Mouse (Mus musculus): ENCODE measurements around the gene Slc25a44.
"Not testable (repeated sequence)": the region's sequence is repeated elsewhere in the genome, so short reads cannot be mapped to it uniquely, and the experiment has no call there.

Gene Slc25a44

DNA sequence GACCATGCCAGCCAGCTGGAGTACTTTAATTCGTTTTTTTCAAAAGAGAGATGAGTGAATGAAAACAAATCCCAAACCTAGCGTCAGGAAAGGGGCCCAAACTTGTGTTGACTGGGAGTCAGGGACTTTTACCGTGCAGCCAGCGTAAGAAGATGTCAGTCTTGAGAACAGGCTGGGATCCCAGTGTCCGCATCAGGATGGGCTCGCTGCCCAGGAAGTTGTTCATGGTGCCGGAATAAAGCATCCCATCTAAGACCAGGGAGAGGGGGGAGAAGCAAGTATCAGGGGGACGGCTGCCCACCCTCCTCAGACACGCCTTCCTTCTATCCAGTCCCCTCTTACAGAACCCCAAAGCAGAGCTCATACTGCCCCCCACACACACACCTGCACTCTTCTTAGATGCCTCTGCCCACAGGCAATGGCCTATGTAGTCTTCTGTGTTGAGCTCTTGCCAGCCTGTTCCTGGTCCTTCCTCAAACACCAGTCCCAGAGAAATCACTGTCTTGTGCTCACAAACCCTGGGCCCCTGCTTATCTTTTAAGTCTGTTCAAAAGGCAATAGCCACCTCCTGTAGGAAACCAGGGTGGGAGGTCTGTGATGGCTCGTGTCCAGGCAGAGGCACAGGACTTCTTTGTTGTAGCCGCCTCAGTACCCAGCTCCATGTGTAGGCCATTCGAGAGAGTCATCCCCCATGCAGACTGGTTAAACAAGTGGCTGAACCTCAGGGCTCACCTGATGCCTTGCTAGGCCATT lies 25.6 kb upstream of the Slc25a44 start:
- no peak for DNase-seq (ENCODE audit: low spot score)

DNA sequence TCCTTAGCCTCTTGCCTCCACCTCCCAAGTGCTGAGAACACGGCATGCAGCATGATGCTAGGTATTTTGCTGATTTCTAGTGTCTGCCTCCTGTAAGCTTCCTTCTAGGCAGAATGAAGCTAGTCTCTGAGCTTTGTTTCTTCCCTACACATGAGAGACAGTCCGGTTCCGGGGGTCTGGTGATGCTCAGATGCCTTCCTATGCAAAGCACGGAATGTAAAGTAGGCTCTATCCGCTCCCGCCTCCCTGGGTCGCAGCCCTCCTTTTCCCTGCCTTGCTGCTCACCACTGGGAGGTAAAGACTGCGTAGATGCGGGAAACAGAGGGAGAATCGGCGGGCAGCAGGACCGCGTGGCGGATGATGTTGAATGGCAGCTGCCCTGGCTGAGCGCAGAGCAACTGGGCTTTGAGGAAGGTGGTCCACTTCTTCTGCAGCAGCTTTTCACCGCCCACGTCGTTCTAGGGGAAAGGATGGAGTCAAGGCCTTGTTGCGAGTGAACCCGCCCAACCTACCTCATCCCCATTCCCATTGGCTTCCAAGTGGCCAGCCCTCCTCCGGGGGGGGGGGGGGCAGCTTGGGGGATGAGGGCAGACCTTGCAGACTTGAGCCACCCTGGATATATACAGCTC lies 24.6 kb upstream of the Slc25a44 start:
- DNase-seq (ENCODE audit: low spot score), result peak; percentile 55

DNA sequence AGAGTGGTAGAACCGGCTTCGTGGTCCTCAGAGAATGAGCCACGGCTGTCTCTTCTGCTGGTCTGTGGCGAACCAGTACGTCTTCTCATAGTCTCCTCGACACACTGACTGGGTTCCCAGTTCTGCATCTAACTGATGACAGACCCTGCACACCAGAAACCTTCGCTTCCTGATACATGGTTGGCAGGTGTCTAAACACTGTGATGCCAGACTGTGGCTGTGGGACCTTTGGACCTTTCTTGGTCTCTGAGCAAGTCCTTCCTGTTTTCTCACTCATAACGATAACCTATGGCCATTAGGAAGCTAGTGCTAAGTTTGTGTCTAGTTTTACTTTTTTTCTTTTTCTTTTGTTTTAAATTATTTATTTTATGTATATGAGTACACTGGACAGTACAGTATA lies 23.5 kb upstream of the Slc25a44 start:
- DNase-seq (ENCODE audit: low spot score), result no peak

DNA sequence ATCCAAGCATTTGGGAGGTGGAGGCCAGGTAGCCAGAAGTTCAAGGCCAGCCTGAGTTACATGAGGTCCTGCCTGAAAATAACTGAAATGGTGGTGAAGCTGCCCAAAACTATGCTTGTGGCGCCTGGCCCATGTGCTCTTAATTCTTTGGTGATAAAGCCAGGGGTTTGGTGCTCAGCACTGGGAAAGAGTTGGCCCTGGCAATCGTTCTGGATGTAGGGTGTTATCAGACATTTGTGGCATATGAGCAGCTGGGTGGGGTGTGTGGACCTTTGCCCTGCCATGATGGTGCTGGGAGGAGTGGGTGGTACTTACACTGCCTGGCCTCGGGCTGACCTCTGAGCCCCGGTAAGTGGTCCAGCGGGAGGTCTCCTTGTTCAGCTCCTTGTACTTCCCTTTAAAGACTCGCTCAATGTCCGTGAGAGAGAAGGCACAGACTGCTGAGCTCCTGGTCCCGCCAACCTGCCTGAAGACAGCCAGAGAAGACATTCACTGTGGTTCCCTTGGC lies 22.8 kb upstream of the Slc25a44 start:
- no peak for DNase-seq (ENCODE audit: low spot score)

DNA sequence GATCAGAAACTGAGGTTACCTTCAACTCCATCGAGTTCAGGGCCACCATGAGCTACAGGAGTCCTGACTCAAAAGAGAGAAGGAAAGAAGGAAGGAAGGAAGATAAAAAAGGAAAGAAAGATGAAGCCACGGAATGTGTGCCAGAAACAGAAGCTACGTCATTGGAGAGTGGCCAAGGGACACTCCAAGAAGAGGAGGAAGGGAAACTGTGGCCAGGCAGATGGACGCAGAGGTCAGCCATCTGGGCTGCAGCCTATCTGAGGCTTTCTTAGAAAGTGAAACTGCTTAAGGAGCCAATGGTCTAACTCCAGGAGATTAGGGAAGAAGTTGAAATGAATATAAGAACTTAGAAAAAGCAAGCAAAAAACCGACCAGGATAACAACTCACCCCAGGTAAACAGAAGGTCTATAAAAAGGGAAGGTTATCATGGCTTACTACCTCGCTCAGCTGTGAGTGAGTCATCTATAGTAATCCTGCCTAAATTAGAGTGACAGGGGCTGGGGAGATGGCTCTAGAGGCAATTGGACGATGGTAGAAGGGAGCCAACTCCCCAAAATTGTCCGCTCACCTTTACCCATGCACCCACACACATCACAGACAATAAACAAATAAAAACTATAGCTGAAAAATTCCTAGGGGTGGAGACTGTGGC lies 21.7 kb upstream of the Slc25a44 start:
- DNase-seq (ENCODE audit: low spot score), result no peak

DNA sequence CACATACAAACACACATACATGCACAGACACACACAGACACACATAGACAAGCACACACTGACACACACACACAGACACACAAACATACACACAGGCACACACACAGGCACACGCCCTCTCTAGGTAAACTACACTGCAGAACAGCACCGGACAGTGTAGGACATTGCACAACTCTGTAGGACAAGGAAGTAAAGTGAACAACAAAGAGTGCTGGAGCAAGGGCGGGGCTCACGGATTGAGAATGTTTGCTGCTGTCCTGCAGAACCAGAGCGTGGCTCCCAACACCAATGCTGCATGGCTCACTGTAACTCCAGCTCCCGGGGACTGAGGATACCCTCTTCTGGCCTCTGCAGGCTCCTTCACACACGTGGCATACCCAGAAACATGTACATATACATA lies 17.9 kb upstream of the Slc25a44 start:
- no peak for DNase-seq (ENCODE audit: low spot score)

DNA sequence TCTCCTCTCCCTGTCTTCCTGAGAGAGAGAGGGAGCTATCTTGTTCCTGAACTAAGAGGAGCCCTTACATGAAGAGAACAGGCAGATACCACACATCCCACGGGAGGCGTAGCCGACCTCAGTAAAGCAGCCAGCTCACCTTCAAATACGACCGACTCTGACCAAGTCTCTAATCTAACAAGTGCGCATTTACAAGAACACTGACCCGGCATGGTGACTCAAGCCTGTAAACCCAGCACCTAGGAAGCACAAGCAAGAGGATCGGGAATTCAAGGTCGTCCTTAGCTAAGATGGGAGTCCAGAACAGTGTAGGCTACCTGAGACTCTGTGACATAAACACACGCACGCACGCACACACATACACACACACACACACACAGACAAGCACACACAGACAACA lies 17.5 kb upstream of the Slc25a44 start:
- no peak for DNase-seq (ENCODE audit: low spot score)

DNA sequence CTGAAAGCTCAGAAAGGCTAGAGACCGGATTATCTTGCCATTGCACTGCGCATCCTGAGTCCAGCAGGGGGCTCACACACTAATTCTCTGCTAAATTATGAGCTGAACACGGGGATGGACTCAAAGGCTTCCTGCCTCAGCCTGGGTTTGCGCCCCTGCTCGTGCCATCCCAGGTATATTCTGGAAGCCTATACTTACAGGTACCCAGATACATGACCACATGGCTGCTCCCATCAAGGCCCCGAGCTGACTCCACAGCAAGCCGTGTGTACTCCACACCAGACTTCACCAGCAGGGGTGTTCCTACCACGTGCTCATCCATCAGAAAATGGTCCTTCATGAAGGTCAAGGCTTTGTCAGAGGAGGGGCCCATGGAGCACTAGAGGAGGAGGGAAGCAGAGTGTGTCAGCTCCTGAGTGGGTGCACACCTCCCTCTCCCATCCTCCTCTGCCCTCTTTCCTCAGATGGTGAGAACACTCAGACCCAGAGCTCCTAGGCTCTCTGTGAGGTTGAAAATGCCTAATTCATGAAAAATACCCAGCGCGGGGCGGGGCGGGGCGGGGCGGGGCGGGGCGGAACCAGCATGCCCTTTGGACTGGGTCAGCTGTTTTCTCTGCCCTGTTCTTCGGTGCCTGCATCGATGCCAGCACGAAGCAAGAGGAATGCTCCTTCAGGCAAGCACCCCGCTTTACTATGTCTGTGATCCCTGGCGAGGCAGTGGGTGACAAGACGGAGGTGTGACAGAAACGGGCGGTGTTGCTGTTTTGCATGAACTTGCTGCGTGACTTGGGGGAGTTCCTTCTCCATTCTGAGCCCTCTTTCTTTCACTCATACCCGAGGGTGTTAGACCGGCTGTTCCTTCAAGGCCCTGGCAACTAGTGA lies 15.8 kb upstream of the Slc25a44 start:
- no peak for DNase-seq (ENCODE audit: low spot score)

DNA sequence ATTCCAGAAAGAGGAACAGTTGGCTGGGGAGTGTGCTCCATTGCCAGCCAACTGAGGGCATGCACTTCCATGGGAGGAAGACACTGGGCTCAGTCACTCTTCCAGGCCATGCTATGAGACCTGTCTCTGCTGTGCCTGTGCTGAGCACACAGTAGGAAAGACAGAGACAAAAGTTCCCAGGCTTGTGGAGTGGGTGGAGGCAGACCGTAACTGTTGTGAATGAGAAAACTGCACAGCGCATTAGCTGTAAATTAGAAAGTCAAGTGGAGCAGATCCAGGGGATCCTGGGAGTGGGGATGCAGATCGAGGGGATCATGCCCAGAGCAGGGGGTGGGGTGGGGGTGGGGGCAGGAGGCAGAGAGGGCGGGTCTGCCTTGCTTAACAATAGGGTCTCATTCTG lies 14.6 kb upstream of the Slc25a44 start:
- DNase-seq (ENCODE audit: low spot score), result no peak

DNA sequence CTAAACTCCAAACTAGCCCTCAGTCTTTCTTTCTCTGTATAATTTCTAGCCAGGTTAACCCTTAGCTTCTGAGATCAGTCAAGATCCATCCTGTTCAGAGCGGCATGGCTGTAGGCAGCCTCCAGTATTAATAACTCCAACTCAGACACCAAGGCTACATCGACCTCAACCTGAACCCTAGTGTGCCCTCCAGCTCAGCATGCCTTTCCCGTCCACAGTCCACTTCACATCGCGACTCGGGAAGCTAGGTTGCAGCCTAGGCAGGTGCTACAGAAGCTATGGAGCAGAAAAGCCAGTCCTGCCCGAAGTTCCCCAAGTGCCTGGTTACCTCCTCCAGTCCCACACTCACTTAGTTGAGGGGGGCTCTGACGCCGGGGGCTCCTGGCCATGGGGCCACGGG lies 12.5 kb upstream of the Slc25a44 start:
- no peak for DNase-seq (ENCODE audit: low spot score)

DNA sequence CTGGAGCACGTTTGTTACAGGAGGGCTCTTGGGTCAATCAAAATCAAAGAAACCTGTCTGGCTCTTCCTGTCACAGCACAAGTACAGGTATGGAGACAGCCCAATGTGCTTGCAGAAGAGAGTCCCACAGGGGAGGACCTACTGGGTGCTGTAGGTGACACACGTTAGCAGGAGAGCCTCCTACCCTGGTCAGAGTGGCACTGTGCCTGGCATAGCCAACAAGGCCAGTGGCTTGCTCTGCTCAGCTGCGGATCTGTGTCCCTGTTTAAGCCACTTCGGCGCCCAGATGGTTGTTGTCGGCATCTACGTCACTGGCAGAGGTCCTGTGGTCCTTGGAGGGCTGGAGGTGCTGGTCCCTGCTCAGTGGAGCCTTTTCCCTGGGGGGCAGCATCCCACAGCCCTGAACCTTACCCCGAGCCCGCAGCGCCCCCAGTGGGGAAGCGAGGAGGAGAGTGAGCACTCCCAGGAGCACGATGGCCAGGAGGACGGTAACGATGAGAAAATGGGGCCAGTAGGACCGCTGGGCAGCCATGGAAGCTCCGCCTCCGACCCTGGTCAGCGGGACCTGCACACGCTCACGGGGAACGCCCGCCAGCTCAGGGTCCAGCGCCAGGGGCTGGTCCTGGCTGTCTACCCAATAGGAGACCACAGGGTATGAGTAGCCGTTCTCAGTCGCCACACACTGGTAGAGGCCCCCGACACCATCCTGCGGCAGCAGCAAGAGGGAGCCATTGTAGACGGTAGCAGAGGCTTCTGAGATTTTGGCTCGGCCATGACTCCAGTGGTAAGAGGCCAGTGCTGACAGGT lies 11.7 kb upstream of the Slc25a44 start:
- no peak for DNase-seq (ENCODE audit: low spot score)

DNA sequence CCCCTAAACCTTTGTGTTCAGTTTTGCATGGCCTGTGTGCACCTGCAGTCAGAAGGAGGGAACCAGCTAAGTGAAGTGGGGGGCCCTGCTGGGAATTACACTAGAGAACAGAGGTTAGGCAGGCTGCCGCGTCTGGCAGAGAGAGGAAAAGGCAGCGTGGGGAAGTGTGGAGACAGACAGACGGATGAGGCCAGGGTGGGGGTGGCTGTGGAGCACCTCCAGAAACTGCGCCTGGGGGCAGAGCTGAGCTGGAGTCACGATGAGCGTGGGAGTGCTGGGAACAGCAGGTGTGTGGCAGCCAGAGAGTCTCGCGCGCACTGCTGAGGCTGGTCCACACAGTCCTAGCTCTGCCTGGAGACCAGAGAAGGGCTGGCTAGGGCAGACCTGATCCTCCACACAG lies 10.6 kb upstream of the Slc25a44 start:
- DNase-seq (ENCODE audit: low spot score), result no peak

DNA sequence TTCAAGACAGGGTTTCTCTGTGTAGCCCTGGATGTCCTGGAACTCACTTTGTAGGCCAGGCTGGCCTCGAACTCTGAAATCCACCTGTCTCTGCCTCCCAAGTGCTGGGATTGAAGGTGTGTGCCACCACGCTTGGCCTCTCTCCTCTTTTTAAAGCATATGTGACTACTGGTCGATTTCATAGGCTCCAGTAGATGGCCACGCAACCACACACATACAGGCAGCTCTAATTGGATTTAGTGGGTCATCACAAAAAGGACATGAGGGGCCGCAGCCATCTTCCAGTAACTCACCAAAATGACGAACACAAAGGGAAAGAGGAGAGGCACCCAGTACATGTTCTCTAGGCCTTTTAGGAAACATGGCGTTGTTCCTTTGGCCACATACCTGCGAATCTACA lies 3.7 kb upstream of the Slc25a44 start:
- not testable (repeated sequence) for DNase-seq (ENCODE audit: low spot score)

DNA sequence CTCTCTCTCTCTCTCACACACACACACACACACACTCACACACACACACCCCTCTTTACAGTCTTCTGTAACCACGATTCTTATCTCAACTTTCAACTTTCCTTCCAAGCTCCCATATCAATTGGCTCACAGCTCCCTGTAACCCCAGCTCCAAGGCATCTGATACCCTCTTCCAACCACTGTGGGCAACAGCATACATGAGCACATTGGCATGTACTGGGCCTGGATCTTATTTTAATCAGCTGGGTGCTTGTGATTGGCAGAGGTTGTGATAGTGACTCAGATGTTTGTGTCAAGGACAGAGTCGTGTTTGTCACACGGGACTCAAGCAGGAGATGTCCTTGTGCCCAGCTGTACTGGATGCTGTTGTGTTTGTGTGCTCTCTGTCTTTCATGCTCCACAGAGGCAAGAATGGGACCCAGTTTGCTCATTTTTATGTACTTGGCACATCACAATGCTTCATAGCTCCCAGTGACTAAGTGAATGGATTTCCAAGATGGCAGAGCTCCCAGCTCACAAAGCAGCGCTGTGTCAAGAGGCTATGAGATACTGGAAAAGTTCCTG lies 2.5 kb upstream of the Slc25a44 start:
- DNase-seq (ENCODE audit: low spot score), result no peak

DNA sequence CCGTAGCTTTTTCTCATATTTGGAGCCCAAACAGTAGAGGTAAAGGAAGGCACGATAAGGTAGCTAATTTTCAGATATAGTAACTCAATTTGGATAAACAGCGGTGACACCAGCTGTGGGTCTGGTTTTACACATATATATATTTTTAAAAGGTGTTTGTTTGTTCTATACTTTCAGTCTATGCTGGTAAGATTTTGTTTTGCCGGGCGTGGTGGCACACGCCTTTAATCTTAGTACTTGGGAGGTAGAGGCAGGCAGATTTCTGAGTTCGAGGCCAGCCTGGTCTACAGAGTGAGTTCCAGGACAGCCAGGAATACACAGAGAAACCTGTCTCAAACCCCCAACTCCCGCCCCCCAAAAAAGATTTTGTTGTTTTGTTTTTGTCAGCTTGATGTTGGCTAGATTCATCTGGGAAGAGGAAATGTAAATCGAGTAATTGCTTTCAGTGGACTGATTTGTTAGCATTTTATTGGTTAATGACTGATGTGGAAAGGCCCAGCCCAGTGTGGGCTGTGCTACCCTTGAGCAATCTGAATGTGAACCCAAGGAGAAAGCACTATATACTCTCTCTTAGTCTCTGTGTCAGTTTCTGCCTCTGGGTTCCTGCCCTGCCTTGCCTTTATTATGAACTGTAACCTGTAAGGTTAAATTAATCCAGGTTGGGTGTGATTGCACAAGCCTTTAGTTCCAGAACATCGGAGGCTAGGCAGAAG lies 925 bp upstream of the Slc25a44 start:
- no peak for DNase-seq (ENCODE audit: low spot score)

DNA sequence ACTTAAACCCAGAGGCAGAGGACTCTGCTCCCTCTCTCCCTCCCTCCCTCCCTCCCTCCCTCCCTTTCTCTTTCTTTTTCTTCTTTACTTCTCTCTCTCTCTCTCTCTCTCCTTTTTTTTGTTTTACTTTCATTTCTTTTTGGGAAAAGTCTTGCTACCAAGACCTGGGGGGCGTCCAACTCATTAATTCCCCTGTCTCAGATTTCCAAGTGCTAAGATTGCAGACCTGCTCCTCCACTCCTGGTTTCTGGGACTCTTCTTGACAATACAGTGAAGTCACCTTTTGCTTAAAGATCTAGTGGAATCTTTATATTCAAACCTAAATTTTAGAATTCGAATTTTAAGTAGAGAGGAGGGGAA lies 371 bp upstream of the Slc25a44 start:
- no peak for DNase-seq (ENCODE audit: low spot score)

DNA sequence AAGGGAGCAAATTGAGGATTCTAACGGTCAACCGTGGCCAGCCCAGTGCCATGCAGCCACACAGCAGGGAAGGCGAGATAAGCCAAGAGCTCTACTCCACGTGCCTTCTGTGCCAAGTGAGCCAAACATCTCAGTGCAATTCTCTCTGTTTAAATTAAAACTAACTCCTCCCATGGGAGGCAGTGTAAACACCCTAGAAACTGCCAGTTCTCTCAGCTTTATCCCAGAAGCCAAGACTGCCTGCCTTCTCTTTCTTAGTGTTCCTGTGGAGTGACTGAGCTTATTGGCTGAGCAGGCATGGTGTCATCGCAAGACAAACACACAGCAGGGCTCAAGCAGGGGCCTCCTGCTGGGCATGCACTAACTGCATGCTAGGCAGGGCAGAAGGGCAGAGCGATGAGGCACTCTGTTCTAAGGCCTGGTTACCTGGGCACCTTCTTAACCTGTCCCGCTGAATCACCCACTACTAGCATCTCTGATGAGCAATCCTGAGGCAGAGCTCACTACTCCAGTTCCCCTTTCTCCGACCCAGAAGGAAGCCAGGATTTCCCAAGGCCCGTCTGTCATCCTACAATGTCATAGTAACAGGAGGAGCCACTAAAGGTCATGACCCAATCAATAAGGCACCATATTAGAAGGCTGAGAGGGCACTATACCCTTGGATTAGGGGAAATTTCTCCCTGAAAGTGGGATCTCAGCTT lies 2.8 kb downstream of the Slc25a44 start:
- no peak for DNase-seq (ENCODE audit: low spot score)

DNA sequence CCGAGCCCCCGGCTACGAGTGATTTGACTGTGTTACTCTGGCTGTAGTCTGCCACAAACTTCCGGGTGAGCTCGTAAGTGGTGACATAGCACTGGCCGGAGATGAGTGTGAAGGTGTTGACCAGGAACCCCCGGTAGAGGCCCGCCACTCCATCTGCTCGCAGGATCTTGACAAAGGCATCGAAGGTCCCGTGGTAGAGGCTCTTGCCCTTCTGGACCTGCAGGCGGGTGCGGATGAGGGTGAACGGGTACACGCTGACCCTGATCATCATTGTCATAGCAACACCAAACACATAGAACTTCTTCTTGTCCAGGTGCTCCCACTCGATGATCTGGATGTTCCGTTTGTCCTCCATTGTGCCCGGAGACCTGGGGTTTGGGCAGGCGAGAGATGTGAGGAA lies 4.2 kb downstream of the Slc25a44 start:
- no peak for DNase-seq (ENCODE audit: low spot score)

DNA sequence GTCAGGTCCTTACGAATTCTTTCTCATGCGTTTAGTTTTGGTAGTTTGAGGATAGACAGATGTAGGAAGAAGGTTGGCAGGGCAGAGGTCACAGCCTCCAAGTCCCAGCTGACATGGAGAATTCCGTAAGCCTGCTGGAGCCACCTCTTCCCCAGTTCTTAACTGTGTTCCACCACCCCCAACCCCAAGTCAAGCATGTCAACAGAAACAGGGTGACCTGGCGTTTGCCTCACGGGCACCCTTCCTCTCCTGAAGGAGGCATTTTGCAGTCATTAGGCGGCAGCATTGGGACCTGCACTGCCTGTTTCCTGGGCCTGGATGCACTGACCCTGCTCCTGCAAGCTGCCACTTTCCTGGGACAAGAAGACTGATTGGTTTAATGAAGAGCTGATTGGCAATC lies 6.9 kb downstream of the Slc25a44 start:
- no peak for DNase-seq (ENCODE audit: low spot score)

DNA sequence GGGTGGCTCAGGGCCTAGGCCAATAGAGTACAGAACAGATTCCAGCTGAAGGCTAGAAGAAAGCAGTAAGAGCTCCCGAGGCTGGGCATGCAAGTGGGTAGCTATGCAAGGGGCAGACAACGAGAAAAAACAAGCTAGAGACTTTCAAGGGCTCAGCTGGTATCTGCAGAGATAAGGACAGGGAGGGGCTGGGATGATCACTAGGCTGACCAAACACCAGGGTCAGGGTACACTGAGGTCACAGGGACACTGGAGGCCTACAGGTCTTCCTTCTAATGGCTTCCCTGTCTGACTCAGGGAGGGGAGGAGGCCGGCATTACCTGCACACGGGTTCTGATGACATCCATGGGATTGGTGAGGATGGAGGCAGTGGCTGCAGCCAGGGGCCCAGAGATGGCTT lies 9.3 kb downstream of the Slc25a44 start:
- peak; percentile 67 for DNase-seq (ENCODE audit: low spot score)

Measured in ovary, adult 18-20 months (tissue).